Mouse (Mus musculus): ENCODE measurements around the gene Cgref1. TPM values are rescaled to one million over a fixed set of nuclear protein-coding genes. Genes with fewer than 3 reads are reported as not detected.

The Cgref1 gene
- total RNA-seq, 2 experiments from 2014 or later: 0.89 to 1.3 TPM

GRCm38 (mm10) chr5:30917348-30917747 lies 28.0 kb downstream of the Cgref1 start:
- DNase-seq: no peak

- DNase-seq: no peak
These were observed 28.6 kb downstream of the Cgref1 start for GRCm38 (mm10) chr5:30916841-30917240.

- DNase-seq: peak; percentile 85 to 91
These were observed 29.4 kb downstream of the Cgref1 start for GRCm38 (mm10) chr5:30915974-30916433.

- no peak for DNase-seq
These were observed 29.9 kb downstream of the Cgref1 start for GRCm38 (mm10) chr5:30915456-30915855.

- no peak for DNase-seq
These were observed 30.5 kb downstream of the Cgref1 start for GRCm38 (mm10) chr5:30914849-30915248.

- no peak for DNase-seq
These were observed 31.2 kb downstream of the Cgref1 start for GRCm38 (mm10) chr5:30914101-30914635.

- peak; percentile 48 to 63 for DNase-seq
These were observed 32.1 kb downstream of the Cgref1 start, which contains the start of gene Emilin1 for GRCm38 (mm10) chr5:30913060-30913841. TSS of gene Emilin1 (plus strand) at chr5:30913402.

- no peak for DNase-seq
These were observed 33.2 kb downstream of the Cgref1 start for GRCm38 (mm10) chr5:30912156-30912555.

- no peak for DNase-seq
These were observed 34.9 kb downstream of the Cgref1 start for GRCm38 (mm10) chr5:30910481-30910880.

GRCm38 (mm10) chr5:30909863-30910262 lies 35.5 kb downstream of the Cgref1 start:
- DNase-seq: no peak

GRCm38 (mm10) chr5:30909300-30909659 lies 36.1 kb downstream of the Cgref1 start:
- peak in 1 of 2 experiments; percentile 65 for DNase-seq

- DNase-seq: no peak
These were observed 36.7 kb downstream of the Cgref1 start for GRCm38 (mm10) chr5:30908426-30909299.

- DNase-seq: peak; percentile 99
These were observed 37.9 kb downstream of the Cgref1 start, which contains the start of gene Ost4 for GRCm38 (mm10) chr5:30907413-30908059. TSS of gene Ost4 (minus strand) at chr5:30907788.

- no peak for DNase-seq
These were observed 43.5 kb downstream of the Cgref1 start for GRCm38 (mm10) chr5:30901860-30902259.

GRCm38 (mm10) chr5:30890375-30890774 lies 55.0 kb downstream of the Cgref1 start:
- DNase-seq: no peak

GRCm38 (mm10) chr5:30889088-30889754 lies 56.2 kb downstream of the Cgref1 start:
- no peak for DNase-seq

- DNase-seq: peak; percentile 92 to 93
These were observed 56.9 kb downstream of the Cgref1 start, which contains the start of gene Agbl5 for GRCm38 (mm10) chr5:30888337-30889087. TSS of gene Agbl5 (plus strand) at chr5:30888694.

- peak; percentile 90 to 91 for DNase-seq
These were observed 57.5 kb downstream of the Cgref1 start for GRCm38 (mm10) chr5:30887858-30888336.

GRCm38 (mm10) chr5:30887331-30887761 lies 58.0 kb downstream of the Cgref1 start:
- peak; percentile 61 to 71 for DNase-seq

- no peak for DNase-seq
These were observed 58.7 kb downstream of the Cgref1 start for GRCm38 (mm10) chr5:30886731-30887130.
